Mouse (Mus musculus) kidney, postnatal 36 days (tissue): ENCODE results near the gene Olfr113.
A peak's percentile ranks its signal among the peaks of the same experiment; 100 is the strongest.
"Not testable (repeated sequence)": the region's sequence is repeated elsewhere in the genome, so short reads cannot be mapped to it uniquely, and the experiment has no call there.

Experiments used
- DNase-seq, 2 experiments: peaks; one replicate each; pipeline ENCODE4 v3.0.0; 2021 to 2022; ENCODE audit warnings: mixed read lengths in 2 of 2

Olfr113 gene

DNA sequence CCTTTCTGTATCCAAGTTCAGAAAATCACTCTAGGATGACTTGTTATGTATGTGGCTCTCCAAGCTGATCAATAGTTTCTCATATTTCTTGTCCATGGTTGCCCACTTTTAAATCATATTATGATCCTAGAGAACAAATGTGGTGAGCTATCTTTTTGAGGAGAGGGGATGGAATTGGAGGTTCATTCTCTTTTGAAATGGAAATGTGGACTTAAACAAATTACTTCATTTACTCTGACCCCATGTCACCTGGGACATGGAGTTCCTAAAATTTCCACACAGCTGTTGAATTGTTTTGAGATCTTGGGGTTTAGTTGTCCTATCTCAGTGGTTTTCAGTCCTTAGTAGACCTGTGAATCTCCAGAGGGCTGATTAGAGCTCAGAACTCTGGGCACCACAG lies at the start of gene Olfr113:
Gene Olfr113, minus strand, starts transcription at position 101 of the 400 bp plus-strand sequence.
- DNase-seq = no peak

DNA sequence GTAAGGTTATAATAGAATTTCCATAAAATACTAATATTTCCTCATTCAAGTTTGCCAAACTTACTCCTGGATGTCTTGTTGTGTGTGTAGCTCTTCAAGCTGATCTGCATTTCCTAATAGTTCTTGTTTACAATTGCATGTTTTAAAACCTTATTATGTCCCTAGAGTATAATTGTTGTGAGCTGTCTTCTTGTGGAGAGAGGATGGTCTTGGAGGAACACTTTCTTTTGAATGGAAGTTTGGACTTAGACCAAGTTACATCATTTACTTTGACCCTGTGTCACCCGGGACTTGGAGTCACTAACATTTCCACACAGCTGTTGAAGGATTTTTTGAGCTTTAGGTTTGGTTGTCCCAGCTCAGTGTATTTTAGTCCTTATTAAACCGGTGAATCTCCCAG lies 49.5 kb upstream of the Olfr113 start, which contains the start of the genes Olfr115 and Olfr116:
Gene Olfr115, minus strand, starts transcription at position 101 of the 400 bp plus-strand sequence.
Gene Olfr116, minus strand, starts transcription at position 191 of the 400 bp plus-strand sequence.
- no peak for DNase-seq

DNA sequence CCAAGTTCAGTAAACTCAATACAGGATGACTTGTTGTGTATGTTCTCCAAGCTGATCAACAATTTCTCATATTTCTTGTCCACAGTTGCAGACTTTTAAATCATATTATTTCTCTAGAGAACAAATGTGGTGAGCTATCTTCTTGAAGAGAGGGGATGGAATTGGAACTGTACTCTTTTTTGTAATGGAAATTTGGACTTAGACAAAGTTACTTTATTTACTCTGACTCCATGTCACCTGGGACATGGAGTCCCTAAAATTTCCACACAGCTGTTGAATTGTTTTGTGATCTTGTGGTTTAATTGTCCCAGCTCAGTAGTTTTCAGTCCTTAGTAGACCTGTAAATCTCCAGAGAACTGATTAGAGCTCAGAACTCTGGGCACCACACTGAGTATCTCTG lies 15.2 kb upstream of the Olfr113 start, which contains the start of gene Olfr114:
Gene Olfr114, minus strand, starts transcription at position 101 of the 400 bp plus-strand sequence.
- no peak for DNase-seq

DNA sequence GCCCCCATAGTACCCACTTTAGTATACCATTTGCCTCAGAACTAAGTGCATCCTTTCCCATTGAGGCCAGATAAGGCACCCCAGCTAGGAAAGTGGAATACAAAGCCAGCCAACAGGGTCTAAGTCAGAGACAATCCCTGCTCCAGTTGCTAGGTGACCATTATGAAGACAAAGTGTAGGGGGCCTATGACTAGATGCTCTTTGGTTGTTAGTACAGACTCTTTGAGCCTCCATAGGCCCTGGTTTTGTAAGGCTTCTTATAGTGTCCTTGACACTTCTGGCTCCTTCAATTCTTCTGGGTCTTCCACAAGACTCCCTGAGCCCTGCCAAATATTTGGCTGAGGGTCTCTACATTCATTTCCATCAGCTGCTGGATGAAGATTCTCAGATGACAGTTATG lies 8.1 kb downstream of the Olfr113 start, which contains the start of gene Olfr112:
Gene Olfr112, minus strand, starts transcription at position 101 of the 400 bp plus-strand sequence.
- DNase-seq = no peak

DNA sequence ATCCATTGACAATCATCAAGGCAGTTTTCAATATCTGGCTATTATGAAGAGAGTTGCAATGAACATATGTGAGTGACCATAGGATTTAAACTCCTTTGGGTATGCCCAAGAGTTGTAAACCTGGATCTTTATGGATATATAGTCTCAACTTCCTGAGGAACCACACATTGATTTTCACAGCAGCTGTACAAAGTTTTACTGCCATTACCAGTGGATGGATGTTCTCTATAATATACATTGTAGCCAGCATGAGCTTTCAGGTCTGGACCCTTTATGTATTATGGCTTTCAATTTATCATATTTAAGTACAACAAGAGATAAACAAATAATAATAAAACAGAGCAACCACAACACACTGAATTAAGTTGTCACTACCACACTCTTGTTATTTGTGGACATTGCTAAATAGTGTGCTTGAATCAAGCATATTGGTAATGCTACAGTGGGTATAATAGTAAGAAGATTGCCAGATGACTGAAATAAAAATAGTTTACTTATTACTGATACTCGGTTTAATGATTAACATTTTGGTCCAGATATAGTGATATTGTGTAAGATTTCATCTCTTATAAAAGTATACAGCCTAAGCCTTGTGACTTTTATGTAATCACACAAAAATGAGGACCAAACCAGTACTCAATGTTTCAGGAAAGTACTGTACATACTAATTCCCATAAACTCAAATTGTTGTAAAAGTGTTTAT lies 18.4 kb downstream of the Olfr113 start:
- no peak for DNase-seq

DNA sequence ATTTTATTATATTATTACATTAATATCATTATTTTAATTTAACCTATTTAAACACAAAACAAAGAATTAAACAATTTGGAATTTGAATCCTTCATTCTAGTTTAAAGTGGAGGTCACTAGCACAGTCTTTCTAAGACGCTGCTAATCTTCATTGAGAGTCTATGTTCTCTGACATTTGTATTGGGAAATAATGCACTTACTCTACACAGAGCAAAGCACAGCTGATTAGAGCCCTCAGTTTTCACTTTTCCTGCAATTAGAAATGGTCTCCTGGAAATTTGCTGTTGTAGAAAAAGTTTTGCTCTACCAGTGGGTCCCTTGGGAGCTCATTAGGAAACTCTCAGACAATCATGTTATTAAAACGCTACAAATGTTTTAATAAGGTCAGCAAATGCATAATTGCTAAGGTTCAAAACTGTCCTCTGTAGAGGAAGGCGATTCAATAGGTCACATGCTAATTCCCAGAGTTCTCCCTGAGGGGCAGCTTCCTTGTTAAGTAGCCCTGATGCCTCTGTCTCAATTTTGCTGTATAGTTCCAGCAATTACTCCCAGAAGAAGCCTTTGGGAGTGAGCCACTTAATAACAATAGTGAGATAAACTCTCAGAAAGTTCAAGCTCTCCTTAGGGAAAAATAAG lies 33.5 kb downstream of the Olfr113 start:
- no peak for DNase-seq

DNA sequence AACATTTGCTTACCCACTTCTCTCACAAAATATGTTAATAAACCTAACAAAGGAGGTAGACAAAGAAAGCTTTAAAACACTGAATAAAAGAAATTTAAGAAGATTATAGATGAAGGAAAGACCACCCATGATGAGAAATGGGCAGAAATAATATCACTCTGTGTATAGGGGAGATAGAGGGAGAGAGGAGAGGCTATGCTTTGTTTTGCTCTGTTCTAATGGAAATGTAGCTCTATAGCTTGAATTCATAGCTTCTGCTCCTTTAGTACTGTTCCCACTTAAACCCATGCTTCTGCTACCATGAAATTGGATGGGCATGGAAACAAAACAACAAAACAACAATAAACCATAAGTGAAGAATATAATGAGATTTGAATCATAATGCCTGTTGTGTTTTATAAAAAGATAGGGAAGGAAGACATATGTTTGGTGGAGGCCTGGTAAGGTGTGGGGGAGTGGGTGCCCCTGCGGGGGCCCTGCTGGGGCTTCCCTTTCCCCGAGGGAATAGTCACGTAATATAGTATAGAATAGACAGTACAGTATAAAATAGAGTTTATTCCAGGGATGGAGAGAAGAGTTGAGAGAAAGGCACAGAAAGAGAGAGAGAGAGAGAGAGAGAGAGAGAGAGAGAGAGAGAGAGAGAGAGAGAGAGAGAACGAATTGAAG lies 35.9 kb downstream of the Olfr113 start:
- DNase-seq = no peak

DNA sequence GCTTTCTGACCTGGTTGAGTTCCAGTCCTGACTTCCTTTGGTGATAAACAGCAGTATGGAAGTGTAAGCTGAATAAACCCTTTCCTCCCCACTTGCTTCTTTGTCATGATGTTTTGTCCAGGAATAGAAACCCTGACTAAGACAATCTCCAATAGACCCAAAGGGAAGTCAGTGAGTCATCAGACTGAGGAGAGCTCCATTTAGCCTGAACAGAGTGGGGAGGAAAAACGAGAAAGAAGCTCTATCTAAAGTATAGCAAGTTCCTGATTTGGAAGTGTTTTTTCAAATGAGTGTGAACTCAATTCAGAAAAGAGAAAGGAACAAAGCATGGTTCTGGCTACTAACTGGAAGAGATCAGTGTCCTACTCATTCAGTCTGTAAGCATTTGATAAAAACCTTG lies 39.0 kb downstream of the Olfr113 start:
- not testable (repeated sequence) for DNase-seq

DNA sequence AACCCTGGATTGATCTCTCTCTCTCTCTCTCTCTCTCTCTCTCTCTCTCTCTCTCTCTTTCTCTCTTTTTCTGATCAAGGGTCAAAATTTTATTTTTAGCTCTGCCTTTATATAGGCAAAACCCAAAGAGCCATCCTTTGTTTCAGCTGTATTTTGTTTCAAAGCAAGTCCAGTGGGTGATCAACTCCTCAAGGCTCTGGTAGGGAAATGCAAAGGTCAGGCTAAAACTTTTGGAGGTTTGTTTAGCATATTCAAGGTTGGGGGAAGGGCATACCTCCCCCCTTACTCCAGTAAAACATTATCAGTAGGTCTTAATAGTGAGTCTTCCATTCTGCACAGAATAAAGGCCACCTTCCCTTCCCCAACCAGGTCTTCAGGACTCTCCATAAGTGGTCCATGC lies 42.3 kb downstream of the Olfr113 start:
- no peak for DNase-seq

DNA sequence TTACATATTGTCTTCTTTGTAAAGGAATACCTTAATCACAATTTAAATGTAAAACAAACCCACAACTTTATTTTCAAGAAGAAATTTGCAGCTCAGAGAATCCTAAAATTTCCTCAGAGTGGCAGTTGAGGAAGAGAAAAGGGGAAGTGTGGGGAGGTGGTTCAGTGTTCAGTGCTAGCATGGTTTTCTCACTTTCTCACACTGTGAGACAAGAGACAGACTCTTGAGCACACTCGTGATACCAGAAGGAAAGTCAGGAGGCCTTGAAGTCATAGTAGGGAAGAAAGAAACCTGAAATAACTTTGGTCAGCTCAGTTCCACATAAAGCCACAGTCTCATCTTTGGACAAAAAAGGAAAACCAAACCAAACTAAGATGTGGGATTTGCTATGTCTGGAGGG lies 52.0 kb downstream of the Olfr113 start:
- DNase-seq = peak in 1 of 2 experiments; percentile 2

DNA sequence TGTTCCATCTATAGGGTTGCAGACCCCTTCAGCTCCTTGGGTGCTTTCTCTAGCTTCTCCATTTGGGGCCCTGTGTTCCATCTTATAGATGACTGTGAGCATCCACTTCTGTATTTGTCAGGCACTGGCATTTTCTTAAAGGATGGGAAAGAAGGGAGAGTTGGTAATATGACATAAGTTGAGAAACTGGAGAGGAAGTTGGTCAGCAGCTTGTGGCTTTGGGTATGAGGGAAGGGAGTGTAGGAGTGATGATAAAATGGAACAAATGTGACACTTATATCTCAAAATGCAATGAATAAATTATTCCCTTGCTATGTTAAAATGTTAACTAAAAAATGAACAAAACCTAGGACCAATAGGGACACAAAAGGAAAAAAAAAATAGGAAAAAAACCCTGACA lies 52.9 kb downstream of the Olfr113 start:
- DNase-seq = not testable (repeated sequence)
